In the genomic region with DNA sequence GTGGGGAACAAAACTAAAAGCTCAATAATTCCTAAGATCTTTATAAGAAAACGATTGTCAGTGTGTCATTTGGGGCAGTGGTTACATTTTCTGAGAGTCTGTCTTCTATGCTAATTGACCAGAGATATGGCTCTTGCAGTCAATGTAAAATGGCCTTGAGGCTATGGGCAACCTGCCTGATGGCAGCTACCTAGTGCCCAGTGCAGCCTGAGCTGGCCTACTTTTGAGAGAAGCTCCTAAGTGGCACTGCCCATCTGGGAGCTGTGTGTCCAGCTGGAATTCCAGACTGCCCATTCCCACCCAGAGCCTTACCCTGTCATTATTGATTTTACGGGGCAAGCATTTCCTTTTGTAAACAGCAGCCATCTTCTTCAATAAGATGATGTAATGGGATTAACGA, we compare ENCODE assay signal across 18 mouse cellular contexts.
DNase-seq lines count a peak whose midpoint lies in the region; ATAC-seq and TF ChIP-seq lines count a peak whose summit lies in the region.
"Had no signal": no experiment of that assay in that cellular context is flagged by ENCODE, and none has a peak within 500 bp of the region (broad histone marks: within the 10 kb centered on the region; RNA-seq: fewer than 3 reads in every experiment).

No protein-coding gene starts in this region.

- H3K27ac ChIP-seq in cerebellum, adult 2 months (ENCODE audit: insufficient read depth, low read length) = peak overlapping the region; percentile 61; the same call in 1 of the 2 replicates
- H3K27ac ChIP-seq in kidney, adult 2 months (ENCODE audit: insufficient read depth, low read depth, low read length) = no peak overlapping the region
- H3K27ac ChIP-seq in forebrain, embryonic 12.5 days = no peak overlapping the region
- H3K27ac ChIP-seq: embryonic facial prominence, embryonic 12.5 days; heart, adult 2 months had no signal

- no peak for TF ChIP-seq CTCF in cerebellum, adult 2 months (IDR thresholded peaks at IDR 0.05; ENCODE audit: borderline replicate concordance, insufficient read depth, low read depth, low read length)
- no peak for TF ChIP-seq CTCF in kidney, adult 2 months (conservative IDR thresholded peaks at IDR 0.05; ENCODE audit: insufficient read depth, insufficient read length, low read depth, low read length)

- no peak for ATAC-seq in forebrain, embryonic 12.5 days (ENCODE audit: low FRiP score)
- ATAC-seq: forebrain, embryonic 16.5 days; hindbrain, embryonic 16.5 days; inflammation-experienced regulatory T-cells, adult 6 months had no signal

- no peak overlapping the region for H3K4me2 ChIP-seq in forebrain, embryonic 12.5 days
- H3K4me2 ChIP-seq: embryonic facial prominence, embryonic 12.5 days; heart, embryonic 11.5 days had no signal

- DNase-seq in cerebellum, adult 18-20 months = peak; percentile 65 to 66
- DNase-seq in cerebellum, adult 11 months = no peak
- peak; percentile 58 to 76 for DNase-seq in cerebellum, adult 2 months
- peak; percentile 66 to 67 for DNase-seq in cerebellum, postnatal 14 days
- DNase-seq in retina, postnatal 1 day = peak; percentile 30
- no peak for DNase-seq in kidney, adult 2 months
- DNase-seq: adrenal gland, adult 8-10 months; gastrocnemius, postnatal 14 days; heart, adult 2 months; heart, postnatal 36 days; kidney, adult 11 months had no signal

- peaks cover 26% of the 10 kb centered on the region for H3K4me1 ChIP-seq in cerebellum, adult 2 months (ENCODE audit: control insufficient read depth, insufficient read depth, low read length)
- H3K4me1 ChIP-seq in kidney, adult 2 months (ENCODE audit: control insufficient read depth, insufficient read depth, low read length) = no peaks in the 10 kb centered on the region
- H3K4me1 ChIP-seq in forebrain, embryonic 12.5 days = no peaks in the 10 kb centered on the region
- H3K4me1 ChIP-seq: embryonic facial prominence, embryonic 12.5 days had no signal

- H3K4me3 ChIP-seq in cerebellum, adult 2 months (replicated peaks; ENCODE audit: insufficient read depth, low read depth, low read length) = no peak overlapping the region
- H3K4me3 ChIP-seq in kidney, adult 2 months (ENCODE audit: insufficient read depth, low read depth, low read length) = no peak overlapping the region
- no peak overlapping the region for H3K4me3 ChIP-seq in forebrain, embryonic 12.5 days (replicated peaks)
- H3K4me3 ChIP-seq: embryonic facial prominence, embryonic 12.5 days; heart, adult 2 months had no signal

- 57% methylated on average over 3 of the region's 3 CpGs for WGBS in cerebellum, adult 2 months
- 55% methylated on average over 3 of the region's 3 CpGs for WGBS in kidney, adult 2 months
- WGBS in forebrain, embryonic 12.5 days = 86% methylated on average over 3 of the region's 3 CpGs

- no peak overlapping the region for H3K9ac ChIP-seq in forebrain, embryonic 12.5 days
- H3K9ac ChIP-seq: embryonic facial prominence, embryonic 12.5 days had no signal

- H3K9me3 ChIP-seq in forebrain, embryonic 12.5 days = no peaks in the 10 kb centered on the region
- H3K9me3 ChIP-seq: embryonic facial prominence, embryonic 12.5 days had no signal

- no peaks in the 10 kb centered on the region for H3K27me3 ChIP-seq in cerebellum, adult 2 months (ENCODE audit: control insufficient read depth, insufficient read depth, low read length)
- H3K27me3 ChIP-seq in kidney, adult 2 months (replicated peaks; ENCODE audit: control insufficient read depth, insufficient read depth, low read length) = no peaks in the 10 kb centered on the region
- H3K27me3 ChIP-seq in forebrain, embryonic 12.5 days = no peaks in the 10 kb centered on the region
- H3K27me3 ChIP-seq: CH12.LX; embryonic facial prominence, embryonic 12.5 days had no signal

- no peak for TF ChIP-seq POLR2A in cerebellum, adult 2 months (IDR thresholded peaks at IDR 0.05; ENCODE audit: borderline replicate concordance, insufficient read depth, low read length)
- no peak for TF ChIP-seq POLR2A in kidney, adult 2 months (IDR thresholded peaks at IDR 0.05; ENCODE audit: low read depth, low read length)

- no peaks in the 10 kb centered on the region for H3K36me3 ChIP-seq in kidney, adult 2 months (ENCODE audit: control insufficient read depth, insufficient read depth, low read length)
- H3K36me3 ChIP-seq in forebrain, embryonic 12.5 days (replicated peaks) = no peaks in the 10 kb centered on the region
- H3K36me3 ChIP-seq: embryonic facial prominence, embryonic 12.5 days had no signal

Comparison
In these comparisons a context has a peak if more than half of its experiments do, and no peak if none do; other contexts are left out.
1. DNase-seq: peak in cerebellum, adult 18-20 months (2 of 2), cerebellum, adult 2 months (2 of 2), cerebellum, postnatal 14 days (2 of 2) and retina, postnatal 1 day (single experiment); none in cerebellum, adult 11 months (single experiment) and kidney, adult 2 months (single experiment).